Mouse (Mus musculus): ENCODE results near the gene Sfmbt2. TPM values are rescaled to one million over a fixed set of nuclear protein-coding genes. Genes with fewer than 3 reads are reported as not detected.

The Sfmbt2 gene
- polyA plus RNA-seq, 1 experiment from 2014 or later = 2.7 TPM

- WGBS = 92% methylated on average over 5 of the region's 5 CpGs
- no peak overlapping the region for H3K4me2 ChIP-seq
- H3K27me3 ChIP-seq = no peaks in the 10 kb centered on the region; the same call in 1 of the 2 replicates
- no peak overlapping the region for H3K27ac ChIP-seq
- H3K9me3 ChIP-seq = no peaks in the 10 kb centered on the region
- no peaks in the 10 kb centered on the region for H3K4me1 ChIP-seq (replicated peaks)
- no peak overlapping the region for H3K4me3 ChIP-seq (replicated peaks)
- no peak overlapping the region for H3K9ac ChIP-seq (replicated peaks)
- ATAC-seq (ENCODE audit: insufficient number of reproducible peaks, insufficient read depth, low FRiP score, low TSS enrichment, low read depth) = no peak
- H3K36me3 ChIP-seq = no peaks in the 10 kb centered on the region
These were observed 39.8 kb downstream of the Sfmbt2 start for GRCm38 (mm10) chr2:10410069-10410468.

- H3K4me3 ChIP-seq (replicated peaks) = no peak overlapping the region
- no peaks in the 10 kb centered on the region for H3K4me1 ChIP-seq (replicated peaks)
- no peak overlapping the region for H3K27ac ChIP-seq
- WGBS = 86% methylated on average over 6 of the region's 6 CpGs
- no peak overlapping the region for H3K4me2 ChIP-seq
- no peaks in the 10 kb centered on the region for H3K27me3 ChIP-seq
- ATAC-seq (ENCODE audit: insufficient number of reproducible peaks, insufficient read depth, low FRiP score, low TSS enrichment, low read depth) = no peak
- H3K9me3 ChIP-seq = no peaks in the 10 kb centered on the region
- H3K36me3 ChIP-seq = no peaks in the 10 kb centered on the region
- H3K9ac ChIP-seq (replicated peaks) = no peak overlapping the region
These were observed 50.7 kb downstream of the Sfmbt2 start for GRCm38 (mm10) chr2:10420944-10421420.

GRCm38 (mm10) chr2:10437290-10437689 lies 67.0 kb downstream of the Sfmbt2 start:
- 63% methylated on average over 9 of the region's 9 CpGs for WGBS

GRCm38 (mm10) chr2:10441811-10442210 lies 71.5 kb downstream of the Sfmbt2 start:
- Histone ChIP-seq H3K4me1 (replicated peaks) (no peaks in the 10 kb centered on the region; the same call in 1 of the 2 replicates), H3K9me3 (no peaks in the 10 kb centered on the region), H3K4me2 (no peak overlapping the region), H3K27ac (no peak overlapping the region), H3K9ac (replicated peaks) (no peak overlapping the region), H3K36me3 (no peaks in the 10 kb centered on the region), H3K4me3 (replicated peaks) (no peak overlapping the region), H3K27me3 (peaks cover 54% of the 10 kb centered on the region)
- WGBS = 56% methylated on average over 9 of the region's 9 CpGs
- no peak for ATAC-seq (ENCODE audit: insufficient number of reproducible peaks, insufficient read depth, low FRiP score, low TSS enrichment, low read depth)

More at GRCm38 (mm10) chr2:10437290-10437689, 67.0 kb downstream of the Sfmbt2 start:
- no peak overlapping the region for H3K9ac ChIP-seq (replicated peaks)
- H3K4me2 ChIP-seq = no peak overlapping the region
- no peaks in the 10 kb centered on the region for H3K9me3 ChIP-seq
- peaks cover 43% of the 10 kb centered on the region for H3K27me3 ChIP-seq
- ATAC-seq (ENCODE audit: insufficient number of reproducible peaks, insufficient read depth, low FRiP score, low TSS enrichment, low read depth) = no peak
- no peak overlapping the region for H3K27ac ChIP-seq
- H3K36me3 ChIP-seq = no peaks in the 10 kb centered on the region
- no peaks in the 10 kb centered on the region for H3K4me1 ChIP-seq (replicated peaks)
- no peak overlapping the region for H3K4me3 ChIP-seq (replicated peaks)

DNA sequence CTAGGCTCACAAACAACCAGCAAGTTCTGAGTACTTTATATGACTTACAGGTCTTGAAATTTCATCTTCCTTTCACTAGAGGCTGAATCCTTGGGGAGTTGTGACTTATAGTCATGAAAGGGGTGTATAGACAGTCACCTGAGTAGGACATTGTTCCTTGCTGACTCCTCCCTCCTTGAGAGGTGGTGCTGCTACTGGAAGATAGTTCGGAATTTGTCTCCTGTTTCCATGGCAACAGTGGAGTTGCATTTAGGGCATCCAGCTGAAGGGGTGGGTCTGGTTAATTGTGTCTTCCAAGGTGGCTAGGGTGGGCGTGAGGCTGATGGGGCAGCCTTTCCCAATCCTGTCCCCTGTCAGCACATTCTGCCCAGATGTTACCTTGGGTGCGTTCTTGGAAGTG lies 83.3 kb downstream of the Sfmbt2 start:
- no peaks in the 10 kb centered on the region for H3K9me3 ChIP-seq
- no peak for ATAC-seq (ENCODE audit: insufficient number of reproducible peaks, insufficient read depth, low FRiP score, low TSS enrichment, low read depth)
- H3K27ac ChIP-seq = no peak overlapping the region
- H3K4me2 ChIP-seq = no peak overlapping the region
- 61% methylated on average over 3 of the region's 3 CpGs for WGBS
- H3K36me3 ChIP-seq = no peaks in the 10 kb centered on the region
- no peak overlapping the region for H3K4me3 ChIP-seq (replicated peaks)
- H3K9ac ChIP-seq (replicated peaks) = no peak overlapping the region
- H3K27me3 ChIP-seq = peaks cover 15% of the 10 kb centered on the region
- H3K4me1 ChIP-seq (replicated peaks) = no peaks in the 10 kb centered on the region

GRCm38 (mm10) chr2:10458309-10458708 lies 88.0 kb downstream of the Sfmbt2 start:
- Histone ChIP-seq H3K4me2 (no peak overlapping the region), H3K4me3 (replicated peaks) (no peak overlapping the region), H3K27me3 (no peaks in the 10 kb centered on the region), H3K9ac (replicated peaks) (no peak overlapping the region), H3K4me1 (replicated peaks) (no peaks in the 10 kb centered on the region), H3K27ac (no peak overlapping the region), H3K9me3 (no peaks in the 10 kb centered on the region), H3K36me3 (no peaks in the 10 kb centered on the region)
- ATAC-seq (ENCODE audit: insufficient number of reproducible peaks, insufficient read depth, low FRiP score, low TSS enrichment, low read depth) = no peak
- 81% methylated on average over 12 of the region's 12 CpGs for WGBS

- H3K9me3 ChIP-seq = no peaks in the 10 kb centered on the region
- ATAC-seq (ENCODE audit: insufficient number of reproducible peaks, insufficient read depth, low FRiP score, low TSS enrichment, low read depth) = no peak
- H3K27me3 ChIP-seq = no peaks in the 10 kb centered on the region
- H3K36me3 ChIP-seq = no peaks in the 10 kb centered on the region
- no peaks in the 10 kb centered on the region for H3K4me1 ChIP-seq (replicated peaks)
- no peak overlapping the region for H3K4me3 ChIP-seq (replicated peaks)
- H3K4me2 ChIP-seq = no peak overlapping the region
- no peak overlapping the region for H3K27ac ChIP-seq
- H3K9ac ChIP-seq (replicated peaks) = no peak overlapping the region
- WGBS = 80% methylated on average over 2 of the region's 2 CpGs
These were observed 146.2 kb downstream of the Sfmbt2 start for GRCm38 (mm10) chr2:10516516-10516915.

- Histone ChIP-seq H3K4me2 (no peak overlapping the region), H3K9ac (replicated peaks) (no peak overlapping the region), H3K27ac (no peak overlapping the region), H3K36me3 (no peaks in the 10 kb centered on the region), H3K27me3 (no peaks in the 10 kb centered on the region), H3K9me3 (no peaks in the 10 kb centered on the region), H3K4me3 (replicated peaks) (no peak overlapping the region), H3K4me1 (replicated peaks) (no peaks in the 10 kb centered on the region; the same call in 1 of the 2 replicates)
- ATAC-seq (ENCODE audit: insufficient number of reproducible peaks, insufficient read depth, low FRiP score, low TSS enrichment, low read depth) = peak; percentile 56; the same call in 1 of the 2 replicates
- WGBS = 15% methylated on average over 5 of the region's 5 CpGs
These were observed 151.6 kb downstream of the Sfmbt2 start for GRCm38 (mm10) chr2:10521719-10522415.

DNA sequence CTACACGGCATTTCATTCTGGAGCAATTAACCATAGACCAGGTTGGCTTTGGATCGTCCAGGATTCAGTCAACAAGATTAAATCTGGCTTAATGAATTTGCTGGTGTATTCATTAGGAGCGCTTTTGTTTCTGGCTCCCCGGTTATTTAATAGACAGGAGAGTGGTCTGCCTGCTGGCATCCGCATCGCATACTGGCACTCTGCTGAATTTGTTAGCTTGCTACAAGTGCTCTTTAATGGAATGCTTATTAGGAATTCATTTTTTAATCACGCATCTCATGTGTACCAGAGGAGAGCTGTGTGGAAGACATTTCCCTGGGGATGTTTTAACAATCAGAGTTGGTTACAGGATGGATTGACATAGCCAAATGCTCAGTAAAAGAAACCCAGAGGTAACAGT lies 155.3 kb downstream of the Sfmbt2 start:
- Histone ChIP-seq H3K9ac (replicated peaks) (no peak overlapping the region), H3K27ac (no peak overlapping the region), H3K27me3 (no peaks in the 10 kb centered on the region), H3K4me1 (replicated peaks) (no peaks in the 10 kb centered on the region; the same call in 1 of the 2 replicates), H3K4me2 (no peak overlapping the region), H3K36me3 (no peaks in the 10 kb centered on the region), H3K4me3 (replicated peaks) (no peak overlapping the region), H3K9me3 (no peaks in the 10 kb centered on the region)
- ATAC-seq (ENCODE audit: insufficient number of reproducible peaks, insufficient read depth, low FRiP score, low TSS enrichment, low read depth) = no peak
- 66% methylated on average over 7 of the region's 7 CpGs for WGBS

GRCm38 (mm10) chr2:10541762-10542161 lies 171.5 kb downstream of the Sfmbt2 start:
- Histone ChIP-seq H3K9ac (replicated peaks) (no peak overlapping the region), H3K27me3 (no peaks in the 10 kb centered on the region), H3K27ac (no peak overlapping the region), H3K4me3 (replicated peaks) (no peak overlapping the region), H3K4me1 (replicated peaks) (peaks cover 12% of the 10 kb centered on the region), H3K36me3 (no peaks in the 10 kb centered on the region), H3K9me3 (no peaks in the 10 kb centered on the region), H3K4me2 (no peak overlapping the region)
- WGBS = 86% methylated on average over 4 of the region's 4 CpGs
- ATAC-seq (ENCODE audit: insufficient number of reproducible peaks, insufficient read depth, low FRiP score, low TSS enrichment, low read depth) = no peak

- Histone ChIP-seq H3K36me3 (no peaks in the 10 kb centered on the region), H3K27ac (no peak overlapping the region), H3K4me3 (replicated peaks) (no peak overlapping the region), H3K9me3 (no peaks in the 10 kb centered on the region), H3K9ac (replicated peaks) (no peak overlapping the region), H3K4me2 (no peak overlapping the region), H3K27me3 (no peaks in the 10 kb centered on the region), H3K4me1 (replicated peaks) (peaks cover 12% of the 10 kb centered on the region)
- 42% methylated on average over 7 of the region's 7 CpGs for WGBS
- ATAC-seq (ENCODE audit: insufficient number of reproducible peaks, insufficient read depth, low FRiP score, low TSS enrichment, low read depth) = peak; percentile 48; the same call in 1 of the 2 replicates
These were observed 172.1 kb downstream of the Sfmbt2 start for GRCm38 (mm10) chr2:10542388-10542787.

GRCm38 (mm10) chr2:10558816-10559215 lies 188.5 kb downstream of the Sfmbt2 start:
- Histone ChIP-seq H3K27me3 (no peaks in the 10 kb centered on the region), H3K27ac (no peak overlapping the region), H3K4me2 (no peak overlapping the region), H3K4me1 (replicated peaks) (no peaks in the 10 kb centered on the region), H3K9ac (replicated peaks) (no peak overlapping the region), H3K4me3 (replicated peaks) (no peak overlapping the region), H3K9me3 (no peaks in the 10 kb centered on the region), H3K36me3 (no peaks in the 10 kb centered on the region)
- WGBS = 69% methylated on average over 1 of the region's 1 CpGs
- ATAC-seq (ENCODE audit: insufficient number of reproducible peaks, insufficient read depth, low FRiP score, low TSS enrichment, low read depth) = no peak

Data from limb, embryonic 12.5 days (tissue).